Mouse (Mus musculus): ENCODE measurements at regions not wholly inside any gene's neighbourhood (a gene's known extent, or its start where the extent isn't known, plus 50 kb on each side); places are given as distances from the start of the nearest gene placed in this dataset.

DNA sequence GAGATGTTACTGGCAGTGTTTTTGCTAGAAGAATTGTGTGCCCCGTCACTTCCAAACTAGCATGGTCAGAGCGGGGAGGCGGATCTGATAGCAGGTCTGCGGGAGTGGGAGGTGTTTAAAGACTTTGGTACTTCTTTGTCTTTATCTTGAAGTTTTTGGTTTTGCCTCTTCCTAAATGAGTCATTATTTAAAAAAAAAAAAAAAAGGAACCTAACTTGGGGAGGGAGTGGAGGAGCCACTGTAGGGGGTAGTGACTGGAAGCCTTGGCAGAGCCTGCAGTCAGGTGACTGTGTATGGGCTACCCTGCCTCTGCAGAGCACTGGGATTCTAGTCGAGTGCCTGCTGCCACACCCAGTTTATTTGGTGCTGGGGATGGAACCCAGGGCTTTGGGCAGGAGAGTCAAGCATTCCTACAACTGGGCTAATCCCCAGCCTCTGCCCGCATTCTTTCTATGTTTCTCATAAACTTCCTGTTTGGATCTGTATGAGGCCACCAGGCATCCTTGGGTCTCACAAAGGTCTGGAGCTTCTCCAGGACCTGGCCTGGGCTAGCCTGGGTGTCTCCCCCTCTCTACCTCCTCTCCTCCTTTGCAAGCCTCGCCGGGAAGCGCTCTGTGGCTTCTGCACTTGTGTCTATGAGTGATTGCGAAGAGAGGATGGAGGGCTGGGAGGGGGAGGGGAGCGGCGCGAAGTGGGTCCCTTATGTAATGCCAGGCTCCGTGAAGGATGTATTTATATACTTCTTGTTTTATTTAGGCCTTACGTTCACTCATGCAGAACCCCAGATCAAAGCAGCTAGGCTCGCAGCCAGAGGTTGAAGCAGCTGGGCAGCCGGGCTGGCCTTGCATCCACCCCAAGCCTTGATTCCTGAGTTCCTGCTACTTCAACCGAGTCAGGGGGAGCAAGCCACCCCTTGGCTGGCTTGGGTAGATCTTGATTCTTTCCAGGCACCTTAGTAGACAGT lies 143.1 kb upstream of the Mrps10 start:
- DNase-seq (ENCODE audit: low spot score) = peak; percentile 22

DNA sequence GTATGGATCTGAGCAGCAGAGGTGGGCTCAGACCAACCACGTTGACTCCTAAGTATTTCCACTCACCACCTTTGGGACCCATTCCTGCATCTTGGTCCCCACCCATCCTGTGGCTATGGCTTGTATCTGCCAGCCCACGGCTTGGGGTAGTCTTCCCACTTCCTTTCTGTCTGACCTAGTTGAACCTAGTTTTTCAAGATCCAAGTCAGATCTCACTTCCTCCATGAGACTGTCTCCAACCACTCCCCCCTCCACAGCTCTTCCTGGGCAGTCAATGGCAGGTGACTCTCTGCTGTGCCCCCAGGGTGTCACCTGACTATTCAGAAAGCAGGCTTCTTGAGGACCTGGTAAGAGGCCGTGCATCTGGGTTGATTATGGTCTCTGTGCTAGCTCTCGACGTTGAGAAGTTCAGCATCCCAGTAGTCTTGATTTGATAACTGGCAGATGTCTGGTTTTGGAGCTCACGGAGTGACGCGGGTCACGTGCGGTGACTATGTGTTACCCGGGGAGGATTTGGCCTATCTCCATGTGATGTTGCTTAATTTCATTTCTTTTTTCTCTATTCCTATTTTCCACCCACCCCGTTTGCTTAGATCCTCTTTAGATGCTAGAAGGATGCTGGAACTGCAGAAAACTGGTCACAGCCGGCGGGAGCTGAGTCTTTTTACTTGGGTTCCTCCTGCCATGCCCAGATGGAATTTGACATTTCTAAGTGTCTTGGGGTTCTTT lies 147.5 kb upstream of the Mrps10 start:
- DNase-seq (ENCODE audit: low spot score) = no peak

DNA sequence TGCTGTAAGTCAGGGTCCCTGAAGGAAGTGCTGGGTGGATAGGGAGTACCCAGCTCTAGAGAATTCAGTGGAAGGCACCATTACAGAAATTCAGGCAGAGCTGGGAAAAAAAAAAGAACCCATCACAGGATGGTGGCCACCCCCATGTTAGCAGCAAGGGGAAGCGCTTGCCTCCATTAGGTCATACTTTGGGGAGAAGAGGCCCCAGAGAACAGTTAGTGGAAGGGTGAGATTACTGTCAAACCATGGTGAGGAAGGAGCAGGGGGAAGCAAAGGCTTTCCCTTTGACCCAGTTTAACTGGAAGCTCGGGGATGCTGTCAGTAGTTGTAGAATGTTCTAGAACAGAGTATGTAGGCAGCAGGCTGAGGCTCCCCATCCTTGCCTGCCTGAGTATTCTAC lies 148.8 kb upstream of the Mrps10 start:
- DNase-seq (ENCODE audit: low spot score) = no peak

DNA sequence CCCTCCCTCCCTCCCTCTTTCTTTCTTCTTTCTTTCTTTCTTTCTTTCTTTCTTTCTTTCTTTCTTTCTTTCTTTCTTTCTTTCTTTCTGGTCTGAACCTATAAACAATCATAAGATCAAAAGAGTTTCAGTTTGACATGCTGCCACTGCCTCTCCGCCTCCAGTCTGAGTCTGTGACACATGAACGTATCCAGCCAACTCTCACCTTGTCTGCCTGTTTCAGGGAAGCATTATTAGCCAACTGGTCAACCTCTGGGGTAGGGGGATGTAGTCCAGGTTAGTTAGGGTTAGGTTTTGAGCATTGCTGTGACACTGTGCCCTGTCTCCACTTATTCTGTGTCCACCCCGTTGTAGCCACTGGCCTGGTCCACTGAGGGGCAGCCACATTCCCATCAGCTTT lies 152.2 kb upstream of the Mrps10 start:
- DNase-seq (ENCODE audit: low spot score) = no peak

DNA sequence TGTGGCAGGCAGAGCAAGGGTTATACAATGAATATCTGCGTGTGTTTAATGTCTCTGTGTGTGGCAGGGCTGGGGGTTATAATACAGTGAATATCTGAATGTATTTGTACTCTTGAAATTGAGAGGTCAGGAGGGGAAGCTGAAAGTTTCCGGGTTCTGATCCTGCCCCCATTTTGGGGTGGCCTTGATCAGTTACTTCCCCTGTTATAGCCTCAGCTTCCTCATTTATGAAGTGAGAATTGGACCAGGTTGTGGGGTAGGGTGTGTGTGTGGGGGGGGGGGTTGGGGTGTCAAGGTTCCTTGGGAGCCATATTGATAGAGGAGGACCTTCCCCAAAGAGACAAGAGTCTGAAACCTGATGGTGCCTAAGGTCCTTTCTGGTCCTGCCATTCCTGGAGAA lies 152.8 kb upstream of the Mrps10 start:
- DNase-seq (ENCODE audit: low spot score) = no peak

DNA sequence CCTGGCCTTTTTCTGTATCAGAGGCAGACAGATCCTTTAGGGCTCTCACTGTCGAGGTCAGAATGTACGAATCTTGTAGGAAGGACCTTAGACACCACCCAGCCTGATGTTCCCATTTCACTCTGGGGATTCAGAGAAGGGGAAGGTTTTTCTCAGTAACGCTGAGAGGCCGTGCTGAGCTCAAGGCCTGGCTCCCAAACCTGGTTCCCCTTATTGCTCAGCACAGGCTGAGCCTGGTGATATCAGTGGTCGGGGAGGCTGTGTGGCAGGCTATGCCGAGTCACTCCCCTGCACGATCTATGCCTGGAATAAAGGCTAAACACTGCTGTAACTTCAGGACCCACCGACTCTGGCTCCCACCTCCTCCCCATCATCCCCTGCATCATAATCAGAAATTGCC lies 154.6 kb upstream of the Mrps10 start:
- DNase-seq (ENCODE audit: low spot score) = no peak

DNA sequence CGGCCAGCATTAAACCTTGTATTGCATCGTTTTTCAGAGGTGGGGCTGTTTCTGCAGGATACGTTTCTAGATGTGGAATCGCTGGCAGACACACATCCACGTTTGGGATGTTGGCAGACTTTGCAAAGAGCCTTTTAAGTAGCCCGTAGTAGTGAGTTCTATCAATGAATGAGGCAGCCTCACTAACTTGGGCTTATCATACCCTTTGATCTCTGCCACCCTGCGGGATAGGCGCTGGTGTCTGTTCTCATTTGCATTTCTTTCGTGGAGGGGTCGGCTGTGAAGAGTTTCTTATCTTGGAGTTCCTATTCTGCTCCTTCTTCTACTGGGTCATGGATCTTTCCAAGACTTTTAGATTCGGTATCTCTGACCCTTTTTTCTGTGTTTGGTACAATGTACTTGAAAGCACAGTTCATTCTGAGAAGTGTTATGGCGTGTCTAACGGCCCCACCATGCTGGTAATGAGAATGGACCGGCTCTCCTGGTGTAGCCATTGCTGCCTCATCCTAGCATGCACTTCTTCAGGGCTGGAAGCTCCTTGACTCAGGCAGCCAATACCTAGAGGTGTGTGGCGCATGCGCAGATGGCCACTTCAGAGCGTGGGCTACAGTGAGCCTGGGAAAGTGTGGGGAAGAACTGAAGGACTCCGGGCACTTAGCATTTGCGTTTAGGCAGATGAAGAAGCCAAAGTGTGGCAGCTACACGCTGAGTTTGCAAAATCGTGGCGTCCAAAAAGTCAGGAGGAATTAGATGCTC lies 158.1 kb upstream of the Mrps10 start:
- no peak for DNase-seq (ENCODE audit: low spot score)

DNA sequence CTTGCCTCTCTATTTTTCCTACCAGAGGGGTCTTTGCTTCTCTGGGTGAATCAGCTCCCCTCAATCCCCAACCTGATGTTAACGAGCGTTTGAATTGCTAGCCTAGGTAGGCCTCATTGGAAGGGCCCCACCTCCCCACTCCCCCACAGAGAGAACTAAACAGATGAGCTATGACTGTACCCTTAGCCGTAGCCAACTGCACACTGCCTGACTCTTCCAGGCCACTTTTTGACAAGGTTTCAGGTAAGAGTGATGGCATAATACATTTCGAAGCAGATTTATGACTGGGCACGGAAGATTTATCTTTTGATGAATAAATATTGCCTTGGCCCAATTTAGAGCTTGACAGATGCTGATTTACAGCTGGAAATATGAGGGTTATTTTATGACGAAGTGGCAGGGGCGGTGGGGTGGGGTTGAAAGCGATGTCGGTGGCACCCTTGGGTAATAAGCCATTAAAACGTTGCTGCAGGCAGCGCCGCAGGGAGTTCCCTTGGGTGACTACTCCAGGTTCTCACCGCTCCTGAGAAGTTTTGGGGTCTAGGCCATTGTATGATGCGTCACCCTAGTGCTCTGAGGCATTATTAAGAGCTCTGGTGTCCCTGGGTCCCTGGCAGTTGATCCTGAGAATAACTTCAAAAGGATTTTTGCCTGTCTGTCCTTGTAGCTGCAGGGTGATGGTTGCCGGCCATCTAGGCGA lies 159.7 kb upstream of the Mrps10 start:
- DNase-seq (ENCODE audit: low spot score) = no peak

DNA sequence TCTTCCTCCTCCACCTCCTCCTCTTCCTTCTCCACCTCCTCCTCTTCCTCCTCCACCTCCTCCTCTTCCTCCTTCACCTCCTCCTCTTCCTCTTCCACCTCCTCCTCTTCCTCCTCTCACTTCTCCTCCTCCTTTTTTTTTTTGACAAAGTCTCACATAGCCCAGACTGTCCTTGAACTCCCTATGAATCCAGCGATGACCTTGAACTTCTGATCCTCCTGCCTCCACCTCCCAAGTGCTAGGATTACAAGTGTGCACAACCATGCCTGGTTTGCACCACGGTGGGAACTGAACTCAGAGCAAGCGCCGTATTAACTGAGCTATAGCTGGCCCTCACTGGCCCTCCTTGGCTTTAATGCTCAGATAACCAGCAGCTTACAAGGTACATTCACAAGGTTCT lies 161.2 kb upstream of the Mrps10 start:
- no peak for DNase-seq (ENCODE audit: low spot score)

DNA sequence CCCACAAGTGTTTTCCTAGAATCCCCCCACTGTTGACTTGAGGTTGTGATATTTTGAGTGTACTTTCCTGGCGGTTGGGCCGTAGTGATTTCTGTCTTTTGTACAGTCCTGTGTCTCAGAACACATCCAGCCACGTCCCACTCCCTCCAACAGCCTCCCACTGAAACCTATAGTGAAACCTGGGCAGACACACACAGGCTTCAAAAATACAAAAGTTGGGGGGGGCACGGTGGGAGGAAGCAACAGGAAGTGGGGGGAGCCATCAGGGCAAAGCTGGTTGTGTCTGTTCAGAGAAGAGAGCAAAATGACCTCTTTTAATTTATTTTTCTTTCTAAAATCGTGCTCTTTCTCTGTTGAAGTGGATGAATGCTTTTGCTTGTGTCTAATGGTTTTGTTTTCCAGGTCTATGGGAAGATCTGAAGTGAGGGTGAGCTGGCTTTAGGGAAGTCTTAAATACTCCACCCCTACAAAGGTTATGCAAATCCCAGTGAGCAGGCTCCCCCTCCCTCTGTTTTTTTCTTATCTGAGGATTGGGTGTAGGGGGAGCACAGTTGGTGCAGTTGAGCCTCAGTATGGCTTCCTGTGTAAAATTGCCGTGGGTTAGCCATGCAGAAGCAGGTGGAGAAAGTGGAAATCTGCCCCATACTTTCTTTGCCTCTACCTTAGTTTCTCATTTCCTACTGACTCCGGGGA lies 164.1 kb upstream of the Mrps10 start:
- no peak for DNase-seq (ENCODE audit: low spot score)

DNA sequence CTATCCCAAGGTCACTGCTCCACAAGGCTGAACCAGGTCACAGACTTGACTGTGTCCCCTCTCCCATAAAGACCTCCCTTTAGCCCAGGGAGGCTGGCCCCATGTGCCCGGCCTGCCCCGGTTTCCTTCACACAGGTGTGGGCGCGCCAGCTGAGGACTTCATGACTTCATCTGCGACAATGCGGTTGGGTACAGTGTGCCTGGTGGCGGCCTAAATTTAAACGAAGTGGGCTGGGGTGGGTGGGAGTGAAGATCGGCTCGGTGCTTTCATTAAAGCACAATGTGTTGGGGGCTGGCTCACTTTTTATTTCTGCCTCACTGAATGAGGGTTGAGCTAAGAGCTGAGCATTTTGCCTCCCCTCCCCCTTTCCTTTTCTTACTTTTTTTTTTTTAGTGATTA lies 169.5 kb upstream of the Mrps10 start:
- DNase-seq (ENCODE audit: low spot score) = no peak

DNA sequence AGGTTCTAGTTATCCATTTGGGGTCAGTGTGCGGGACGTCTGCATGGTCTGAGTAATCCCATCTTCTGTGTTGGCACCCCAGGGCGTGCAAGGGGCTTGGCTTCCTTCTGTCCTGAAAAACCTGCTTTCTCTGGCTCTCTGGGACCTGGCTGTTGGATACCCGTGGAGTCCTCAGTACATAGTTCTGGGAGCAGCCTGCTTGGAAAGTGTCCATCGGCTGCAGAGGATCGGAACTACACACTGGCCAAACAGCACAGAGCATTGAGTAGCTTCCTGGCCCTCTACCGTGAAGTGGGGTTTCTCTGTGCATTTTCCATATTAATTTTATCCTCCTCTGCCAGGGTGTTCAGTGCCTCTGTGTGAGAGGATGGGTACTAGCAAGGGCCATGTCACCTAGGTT lies 170.7 kb upstream of the Mrps10 start:
- DNase-seq (ENCODE audit: low spot score) = no peak

DNA sequence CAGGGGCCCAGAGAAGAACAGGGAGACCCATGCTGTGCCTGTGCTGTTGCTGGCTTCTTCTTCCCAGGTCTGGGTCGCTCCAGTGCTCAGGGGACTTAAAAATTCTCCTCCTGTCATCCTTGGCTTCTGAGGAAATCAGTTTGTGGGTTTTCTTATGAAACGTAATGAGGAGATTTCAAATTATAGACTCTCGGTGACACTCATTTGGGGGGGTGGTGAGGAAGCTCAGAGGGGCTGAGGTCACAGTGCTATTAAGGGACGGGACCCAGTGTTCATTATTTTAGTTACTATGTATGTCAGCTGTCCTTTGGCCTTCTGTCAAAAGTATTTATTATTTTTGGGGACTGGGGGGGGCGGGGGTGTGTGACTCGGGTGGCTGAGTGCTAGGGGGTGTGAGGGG lies 171.7 kb upstream of the Mrps10 start:
- DNase-seq (ENCODE audit: low spot score) = no peak

DNA sequence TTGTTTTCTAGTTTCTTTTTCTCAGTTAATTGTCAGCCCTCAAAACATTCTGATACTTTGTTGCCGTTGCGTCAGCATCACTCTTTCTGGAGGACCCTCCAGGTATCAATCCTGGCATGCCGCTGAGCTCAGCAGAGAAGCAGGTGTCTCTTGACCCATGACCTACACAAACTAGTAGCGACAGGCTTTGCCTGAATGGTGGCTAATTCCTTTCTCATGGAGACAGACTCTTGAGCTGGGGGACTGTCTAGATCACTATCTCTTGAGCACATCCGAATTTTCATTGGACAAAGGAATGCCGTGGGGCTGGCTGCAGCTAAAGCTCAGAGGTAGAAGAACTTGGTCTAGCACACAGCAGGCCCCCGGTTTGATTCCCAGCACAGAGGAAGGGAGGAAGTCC lies 172.7 kb upstream of the Mrps10 start:
- DNase-seq (ENCODE audit: low spot score) = no peak

DNA sequence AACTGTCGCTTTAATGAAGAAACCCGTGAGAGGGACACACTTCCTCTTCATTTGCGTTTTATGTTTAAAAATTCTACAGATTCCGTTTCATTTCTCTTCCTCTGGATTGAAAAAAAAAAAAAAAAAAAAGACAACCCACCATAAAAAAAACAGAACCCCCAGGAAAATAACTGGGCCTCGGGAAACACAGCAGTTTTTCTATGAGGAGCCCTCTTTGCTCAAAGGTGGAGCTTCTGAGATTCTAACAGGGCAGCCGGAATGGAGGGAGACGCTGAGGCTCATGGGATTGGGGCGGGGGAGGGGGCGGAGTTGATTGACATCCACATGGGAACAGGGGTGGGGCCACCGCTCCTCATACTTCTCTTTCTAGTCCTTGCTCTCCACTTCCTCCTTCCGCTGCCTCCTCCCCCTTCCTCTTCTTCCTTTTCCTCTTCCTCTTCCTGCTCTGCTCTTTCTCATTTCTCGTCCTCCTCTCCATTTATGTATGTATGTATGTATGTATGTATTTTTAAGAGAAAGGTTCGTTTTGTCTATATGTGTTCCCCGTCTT lies 174.1 kb upstream of the Mrps10 start:
- DNase-seq (ENCODE audit: low spot score) = no peak

DNA sequence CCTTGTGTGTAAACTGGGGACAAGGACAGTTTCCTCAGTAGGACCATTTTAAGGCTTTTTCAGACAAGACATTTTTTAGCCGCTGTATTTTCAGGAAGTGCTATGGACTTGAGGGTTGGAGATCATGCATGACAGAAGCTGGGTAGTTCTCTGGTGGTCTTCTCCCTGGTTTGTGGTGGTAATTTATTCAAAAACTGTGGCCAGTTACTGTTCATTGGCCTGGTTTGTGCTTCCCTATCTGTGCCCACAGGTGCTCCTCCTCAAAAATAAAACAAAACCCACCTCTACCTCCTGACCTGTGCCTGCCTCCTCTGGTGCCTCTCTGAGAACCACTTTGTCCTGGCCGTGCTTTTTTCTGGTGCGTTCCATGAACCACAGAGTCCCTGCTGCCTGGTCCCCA lies 177.3 kb upstream of the Mrps10 start:
- DNase-seq (ENCODE audit: low spot score) = no peak

DNA sequence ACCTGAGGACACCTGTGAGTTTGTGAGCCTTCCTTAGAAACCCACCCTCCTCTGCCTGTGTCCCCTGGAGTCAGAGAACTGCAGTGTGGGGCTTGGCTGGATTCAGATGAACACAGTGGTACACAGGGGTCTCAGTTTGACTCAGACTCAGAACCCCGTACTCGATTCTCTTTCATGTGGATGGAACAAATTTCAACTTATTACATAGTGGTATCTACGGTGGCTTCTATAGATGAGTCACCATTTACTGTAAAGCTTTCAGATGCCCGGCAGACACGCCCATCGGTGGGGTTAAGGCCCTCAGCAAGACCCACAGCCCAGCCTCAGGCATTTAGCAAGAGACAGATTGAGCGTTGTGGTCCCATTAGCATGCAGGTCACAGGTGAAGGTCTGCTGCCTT lies 178.9 kb upstream of the Mrps10 start:
- DNase-seq (ENCODE audit: low spot score) = no peak

DNA sequence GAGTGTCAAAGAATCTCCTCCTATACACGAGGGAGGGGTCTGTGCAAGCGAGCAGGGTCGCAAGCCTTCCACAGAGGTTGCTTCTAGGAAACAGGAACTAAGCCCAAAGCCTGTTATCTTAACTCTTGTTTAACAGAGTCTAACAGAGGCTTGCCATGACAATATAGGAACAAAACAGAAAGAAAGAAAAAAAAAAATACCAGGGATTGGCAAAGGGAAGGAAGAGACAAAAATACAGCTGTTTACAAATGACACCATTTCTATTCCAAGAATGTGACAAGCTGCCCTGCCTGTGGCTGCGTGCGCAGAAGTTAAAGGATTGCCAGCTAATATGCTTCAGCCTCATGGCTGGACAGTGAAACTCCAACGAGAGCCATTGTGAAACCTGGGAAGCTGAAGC lies 173.8 kb upstream of the Ubr2 start:
- DNase-seq (ENCODE audit: low spot score) = no peak

DNA sequence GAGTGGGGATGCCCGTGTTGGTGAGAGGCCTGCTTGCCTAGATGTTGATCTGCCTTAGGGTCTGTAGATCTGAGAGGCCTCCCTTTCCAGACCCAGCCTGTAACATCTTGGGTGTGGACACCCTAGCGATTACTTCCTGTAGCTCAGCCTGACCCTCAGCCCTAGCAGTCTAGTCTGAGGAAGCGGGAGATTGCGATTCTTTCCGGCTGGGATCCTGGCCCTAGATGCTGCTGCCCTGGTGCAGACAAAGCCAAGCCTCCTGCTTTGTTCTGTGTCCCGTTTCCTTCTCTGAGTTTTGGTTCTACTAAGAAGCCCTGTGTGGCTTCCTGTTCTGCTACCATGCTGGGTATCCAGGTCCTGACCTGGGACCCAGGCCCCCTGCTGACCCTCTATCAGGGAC lies 171.8 kb upstream of the Ubr2 start:
- no peak for DNase-seq (ENCODE audit: low spot score)

DNA sequence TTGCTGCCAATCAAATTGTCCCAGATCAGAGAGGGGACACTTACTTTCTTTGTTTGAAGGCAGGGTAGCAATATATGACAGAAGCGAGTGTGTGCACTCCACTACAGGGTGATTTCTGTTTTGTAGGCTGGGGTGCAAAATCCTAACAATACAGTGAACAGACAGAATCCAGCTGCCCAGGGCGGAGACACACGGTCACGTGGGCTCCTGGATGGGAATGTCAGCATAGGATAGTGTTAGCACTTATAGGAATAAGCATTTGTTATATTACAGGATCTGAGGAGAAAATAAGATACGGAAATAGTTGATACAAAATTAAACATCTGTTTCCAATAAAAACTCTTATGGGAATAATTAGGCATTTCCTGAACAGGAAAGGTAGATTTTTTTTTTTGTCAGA lies 169.1 kb upstream of the Ubr2 start:
- no peak for DNase-seq (ENCODE audit: low spot score)

DNA sequence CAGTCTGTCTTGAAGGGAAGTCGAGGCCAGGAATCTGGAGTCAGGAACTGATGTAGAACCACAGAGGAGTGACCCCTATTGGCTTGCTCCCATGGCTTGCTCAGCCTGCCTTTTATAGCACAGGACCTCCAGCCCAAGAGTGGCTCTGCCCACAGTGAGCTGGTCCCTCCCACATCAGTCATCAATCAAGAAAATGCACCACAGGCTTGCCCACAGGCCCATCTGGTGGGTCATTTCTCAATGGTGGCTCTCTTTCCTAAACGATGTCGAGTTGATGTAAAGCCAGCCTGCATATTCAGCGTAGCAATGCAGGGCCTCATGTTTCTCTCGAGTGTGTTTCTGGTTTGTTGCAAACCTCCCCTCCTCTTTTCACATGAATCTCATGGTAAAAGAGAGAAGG lies 168.3 kb upstream of the Ubr2 start:
- DNase-seq (ENCODE audit: low spot score) = no peak
